Mouse (Mus musculus) hindbrain, embryonic 11.5 days (tissue): Measurements from ENCODE around the gene Scarb2. TPM values are rescaled to one million over a fixed set of nuclear protein-coding genes. Genes with fewer than 3 reads are reported as not detected.

Experiments used
- ATAC-seq: fragments of 200-750 bp; cut with Nextera tagmentation; 2 replicates; pipeline ENCODE4 v1.8.0; 2017; ENCODE audit warnings: mild to moderate bottlenecking, moderate TSS enrichment, moderate library complexity; ENCODE audit not compliant: low FRiP score
- DNase-seq: peaks from one replicate; pipeline ENCODE4 v3.0.0-alpha.2; 2015; ENCODE audit warnings: low spot score
- H3K27ac ChIP-seq: fragments of 300-500 bp; sonication (generic); 2 replicates; pipeline ENCODE4 v1.5.1; 2014; ENCODE audit warnings: mild to moderate bottlenecking, low read depth, low read length
- H3K27me3 ChIP-seq: fragments of 300-500 bp; sonication (generic); 2 replicates; pipeline ENCODE4 v1.6.1; 2014; ENCODE audit warnings: mild to moderate bottlenecking, low read length, moderate library complexity, mixed read lengths; ENCODE audit not compliant: control insufficient read depth, insufficient read depth
- H3K36me3 ChIP-seq: fragments of 300-500 bp; sonication (generic); 2 replicates; pipeline ENCODE4 v1.6.1; 2014; ENCODE audit warnings: mild to moderate bottlenecking, low read length, moderate library complexity, mixed read lengths; ENCODE audit not compliant: control insufficient read depth, insufficient read depth
- H3K4me1 ChIP-seq: fragments of 300-500 bp; sonication (generic); replicated peaks from 2 replicates; pipeline ENCODE4 v1.6.1; 2014; ENCODE audit warnings: low read length, mixed read lengths; ENCODE audit not compliant: control insufficient read depth, insufficient read depth
- H3K4me2 ChIP-seq: fragments of 300-500 bp; sonication (generic); replicated peaks from 2 replicates; pipeline ENCODE4 v1.6.1; 2014; ENCODE audit warnings: mild to moderate bottlenecking, low read depth, low read length
- H3K4me3 ChIP-seq: fragments of 300-500 bp; sonication (generic); 2 replicates; pipeline ENCODE4 v1.5.1; 2014; ENCODE audit warnings: low read depth, low read length
- H3K9ac ChIP-seq: fragments of 300-500 bp; sonication (generic); 2 replicates; pipeline ENCODE4 v1.6.1; 2014; ENCODE audit warnings: low read depth, low read length
- H3K9me3 ChIP-seq: fragments of 300-500 bp; sonication (generic); 2 replicates; pipeline ENCODE4 v1.6.1; 2016; ENCODE audit warnings: low read length; ENCODE audit not compliant: control insufficient read depth
- WGBS: fragments of 180-500 bp; shearing (Covaris S2); extraction: QIAGEN DNeasy Blood & Tissue Kit; methylation state at CpG from one replicate; pipeline ENCODE4 v1.1.7; 2014; 5-methylcytosine and 5-hydroxymethylcytosine counted together
- polyA plus RNA-seq: library from polyadenylated mRNA; unstranded; fragments of >200 nt; fragmentation: Nextera tagmentation; extraction: Ambion mirVana; gene quantifications from 2 replicates; pipeline ENCODE4 v1.2.1, GENCODE M21; 2014

Gene Scarb2
- polyA plus RNA-seq, 1 experiment from 2014 or later, result 11.7 TPM

DNA sequence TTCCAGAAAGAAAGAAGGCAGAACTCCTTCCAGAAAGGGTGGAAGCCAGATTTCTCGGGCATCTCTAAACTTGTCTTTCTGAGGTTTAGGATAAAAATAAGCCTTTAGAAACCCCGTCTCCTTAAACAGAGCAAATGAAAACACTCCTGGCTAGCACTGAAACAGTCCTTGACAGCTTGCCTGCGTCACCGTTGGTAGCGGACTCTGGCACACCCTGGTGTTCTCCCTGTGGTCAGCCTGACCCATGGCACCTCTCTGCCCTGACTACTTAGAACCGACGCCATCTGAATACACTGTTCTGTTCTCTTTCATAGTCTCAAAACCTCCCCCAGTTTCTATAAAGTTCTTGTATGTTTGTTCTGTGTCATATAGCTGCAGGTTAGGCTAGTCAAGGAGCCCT is 17.7 kb downstream of the Scarb2 start:
- no peak overlapping the region for H3K4me3 ChIP-seq
- H3K4me1 ChIP-seq, result no peaks in the 10 kb centered on the region
- DNase-seq (no peak), ATAC-seq (no peak)
- H3K9ac ChIP-seq, result no peak overlapping the region
- H3K27ac ChIP-seq, result no peak overlapping the region
- H3K27me3 ChIP-seq, result no peaks in the 10 kb centered on the region
- no peaks in the 10 kb centered on the region for H3K9me3 ChIP-seq
- no peak overlapping the region for H3K4me2 ChIP-seq
- H3K36me3 ChIP-seq, result 0 out of 2 replicates have a peak, but pooled peaks cover 2% of the 10 kb centered on the region
- 78% methylated on average over 7 of the region's 7 CpGs for WGBS

DNA sequence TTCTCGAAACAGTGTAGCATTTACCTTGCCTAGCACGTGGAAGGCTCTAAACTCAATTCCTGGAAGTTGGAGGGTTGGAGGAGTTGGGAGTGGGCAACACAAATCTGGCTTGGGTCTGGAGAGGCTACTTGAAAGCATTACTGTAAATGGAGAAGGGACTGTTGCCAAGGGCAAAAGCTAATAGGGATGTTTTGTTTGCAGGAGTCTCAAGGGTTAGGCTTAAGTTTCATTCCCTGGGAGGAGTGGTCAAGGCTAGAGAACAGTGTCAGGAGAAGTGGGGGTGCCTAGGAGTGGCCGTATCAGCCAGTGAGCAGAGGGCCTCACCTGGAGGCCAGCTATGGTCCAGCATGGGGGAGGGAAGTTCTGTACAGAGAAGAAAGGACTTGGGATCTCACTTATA is 18.2 kb downstream of the Scarb2 start:
- H3K4me3 ChIP-seq, result no peak overlapping the region
- ATAC-seq (no peak), DNase-seq (no peak)
- H3K27me3 ChIP-seq, result no peaks in the 10 kb centered on the region
- H3K9ac ChIP-seq, result no peak overlapping the region
- H3K27ac ChIP-seq, result no peak overlapping the region
- H3K9me3 ChIP-seq, result no peaks in the 10 kb centered on the region
- 0 out of 2 replicates have a peak, but pooled peaks cover 4% of the 10 kb centered on the region for H3K36me3 ChIP-seq
- H3K4me1 ChIP-seq, result no peaks in the 10 kb centered on the region
- WGBS, result 80% methylated on average over 3 of the region's 3 CpGs
- no peak overlapping the region for H3K4me2 ChIP-seq

DNA sequence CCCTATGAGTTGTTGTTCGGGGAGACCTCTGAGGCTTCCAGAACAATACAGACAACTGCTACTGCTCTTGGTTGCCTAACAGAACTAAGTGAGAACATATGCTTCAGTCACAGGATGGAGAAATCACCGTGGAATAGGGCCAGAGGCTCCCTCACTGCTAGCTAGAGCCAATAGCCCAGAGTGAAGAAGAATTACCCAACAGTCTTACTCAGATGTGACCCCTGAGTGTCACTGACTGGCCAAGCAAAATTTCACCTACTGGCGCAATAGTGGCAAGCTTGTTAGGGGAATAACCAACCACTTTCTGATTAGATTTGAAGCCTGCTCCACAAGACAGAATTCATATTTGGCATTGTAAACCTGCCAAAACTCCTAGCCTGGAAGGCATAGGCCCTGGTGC is 19.9 kb downstream of the Scarb2 start:
- Histone ChIP-seq H3K4me3 (no peak overlapping the region), H3K4me2 (no peak overlapping the region), H3K27me3 (no peaks in the 10 kb centered on the region), H3K27ac (no peak overlapping the region), H3K36me3 (0 out of 2 replicates have a peak, but pooled peaks cover 10% of the 10 kb centered on the region), H3K9ac (no peak overlapping the region), H3K4me1 (no peaks in the 10 kb centered on the region), H3K9me3 (no peaks in the 10 kb centered on the region)
- no peak for DNase-seq
- 92% methylated on average over 3 of the region's 3 CpGs for WGBS
- no peak for ATAC-seq

DNA sequence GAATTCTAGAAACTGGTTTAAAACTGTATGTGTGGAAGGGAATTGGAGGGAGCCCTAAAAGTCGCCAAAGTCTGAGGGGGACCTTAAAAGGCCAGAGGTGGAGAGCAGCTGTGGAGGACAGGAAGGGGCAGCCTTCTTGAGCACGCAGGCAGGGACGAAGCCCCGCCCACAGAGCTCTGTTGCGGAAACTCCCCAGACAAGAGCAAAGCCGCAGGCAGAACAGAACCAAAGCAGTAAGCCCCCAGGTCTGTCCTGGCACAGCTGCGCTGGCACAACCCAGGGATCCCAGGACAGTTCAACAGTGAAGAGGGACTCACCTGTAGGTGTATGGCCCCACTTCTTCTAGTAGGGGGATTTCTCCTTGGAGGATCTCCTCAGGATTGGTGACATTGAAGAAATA is 21.8 kb downstream of the Scarb2 start:
- 70% methylated on average over 7 of the region's 7 CpGs for WGBS
- H3K9me3 ChIP-seq, result no peaks in the 10 kb centered on the region
- no peaks in the 10 kb centered on the region for H3K27me3 ChIP-seq
- ATAC-seq (no peak), DNase-seq (no peak)
- no peak overlapping the region for H3K4me2 ChIP-seq
- no peaks in the 10 kb centered on the region for H3K4me1 ChIP-seq
- no peak overlapping the region for H3K27ac ChIP-seq
- H3K36me3 ChIP-seq, result 0 out of 2 replicates have a peak, but pooled peaks cover 10% of the 10 kb centered on the region
- H3K9ac ChIP-seq, result no peak overlapping the region
- H3K4me3 ChIP-seq, result no peak overlapping the region

DNA sequence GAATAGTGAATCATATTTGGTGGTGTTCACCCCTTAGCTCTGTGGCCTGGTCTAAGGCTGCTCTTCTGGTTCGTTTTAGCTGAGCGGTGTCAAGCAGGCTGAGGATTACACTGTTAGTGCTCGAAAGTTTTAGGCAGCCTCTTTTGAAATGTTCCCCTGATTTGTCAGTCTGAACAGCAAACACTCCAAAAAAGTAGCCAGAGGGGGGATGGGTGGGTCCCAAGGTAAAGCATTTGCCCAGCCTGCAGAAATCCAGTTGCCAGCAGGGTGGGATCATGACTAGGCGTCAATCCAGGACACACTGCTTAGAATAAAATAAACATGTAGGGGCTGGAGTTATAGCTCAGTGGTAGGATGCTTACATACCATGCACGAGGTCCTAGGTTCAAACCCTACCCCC is 33.8 kb downstream of the Scarb2 start:
- no peak overlapping the region for H3K4me3 ChIP-seq
- no peaks in the 10 kb centered on the region for H3K4me1 ChIP-seq
- H3K27me3 ChIP-seq, result no peaks in the 10 kb centered on the region
- DNase-seq (no peak), ATAC-seq (no peak)
- H3K9me3 ChIP-seq, result no peaks in the 10 kb centered on the region
- H3K4me2 ChIP-seq, result no peak overlapping the region
- H3K27ac ChIP-seq, result no peak overlapping the region
- 90% methylated on average over 5 of the region's 5 CpGs for WGBS
- no peaks in the 10 kb centered on the region for H3K36me3 ChIP-seq
- H3K9ac ChIP-seq, result no peak overlapping the region

DNA sequence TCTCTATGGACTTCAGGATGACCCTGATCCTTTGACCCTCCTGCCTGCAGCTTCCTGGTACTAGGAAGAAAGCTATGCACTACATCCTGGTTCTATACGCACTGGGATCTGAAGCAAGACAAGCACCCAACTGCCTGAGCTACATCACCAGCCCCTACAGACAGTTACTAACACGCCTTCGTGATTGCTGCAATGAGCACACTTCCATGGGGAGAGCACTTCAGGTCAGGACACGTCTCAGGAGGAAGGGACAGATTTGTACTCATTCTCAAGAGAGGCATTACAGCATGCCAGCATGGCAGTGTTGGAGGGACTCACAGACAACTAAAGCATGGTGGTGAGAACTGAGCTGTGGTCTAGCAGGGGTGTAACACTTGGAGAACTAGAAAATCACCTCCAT is 35.1 kb downstream of the Scarb2 start:
- Histone ChIP-seq H3K9ac (no peak overlapping the region), H3K4me2 (no peak overlapping the region), H3K9me3 (no peaks in the 10 kb centered on the region), H3K27me3 (no peaks in the 10 kb centered on the region), H3K27ac (no peak overlapping the region), H3K36me3 (no peaks in the 10 kb centered on the region), H3K4me1 (no peaks in the 10 kb centered on the region), H3K4me3 (no peak overlapping the region)
- ATAC-seq (no peak), DNase-seq (no peak)
- WGBS, result 92% methylated on average over 4 of the region's 4 CpGs

DNA sequence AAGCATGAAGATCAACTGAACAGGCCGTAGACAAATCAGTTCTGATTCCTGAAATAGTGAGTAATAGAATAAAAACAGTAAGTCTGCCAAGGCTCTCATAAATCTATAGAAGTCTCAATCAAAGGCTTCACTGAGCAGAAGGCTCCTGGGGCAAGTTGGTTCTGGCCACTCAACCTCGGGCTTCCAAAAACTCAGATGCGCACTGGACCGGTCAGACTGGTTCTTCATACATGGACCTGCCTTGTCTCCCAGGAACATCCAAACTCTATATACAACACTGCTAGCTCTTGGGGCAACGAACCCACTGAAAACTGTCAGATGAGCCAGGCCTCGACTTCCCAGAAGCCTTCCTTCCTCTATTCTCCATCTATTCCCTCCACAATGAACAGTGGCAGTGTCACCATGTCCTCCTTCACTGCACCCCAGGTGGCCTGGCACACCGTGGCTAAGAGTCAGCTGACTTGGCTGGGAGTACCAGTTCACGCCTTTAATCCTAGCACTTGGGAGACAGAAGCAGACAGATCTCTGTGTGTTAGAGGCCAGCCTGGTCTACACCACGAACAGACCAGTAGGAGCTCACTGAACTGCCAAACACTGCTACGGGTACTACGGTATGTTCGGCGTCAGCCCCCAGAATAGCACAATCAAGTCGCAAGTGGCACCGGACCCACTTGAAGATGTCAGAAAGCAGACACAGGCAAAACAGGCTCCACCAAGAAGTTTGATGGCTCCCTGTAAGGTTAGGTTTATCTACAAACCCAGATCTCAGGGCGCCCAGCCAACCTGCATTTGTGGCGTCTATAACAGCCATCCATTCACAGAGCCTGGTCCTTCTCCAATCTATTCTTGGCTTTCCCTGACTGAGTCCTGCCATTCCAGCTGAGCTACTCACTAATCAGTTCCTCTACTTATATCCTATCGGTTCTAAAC is 37.2 kb downstream of the Scarb2 start:
- WGBS, result 94% methylated on average over 18 of the region's 18 CpGs
- no peaks in the 10 kb centered on the region for H3K9me3 ChIP-seq
- no peak for ATAC-seq
- H3K27me3 ChIP-seq, result no peaks in the 10 kb centered on the region
- no peak overlapping the region for H3K4me3 ChIP-seq
- H3K4me2 ChIP-seq, result no peak overlapping the region
- H3K27ac ChIP-seq, result no peak overlapping the region
- H3K36me3 ChIP-seq, result no peaks in the 10 kb centered on the region
- H3K4me1 ChIP-seq, result no peaks in the 10 kb centered on the region
- no peak overlapping the region for H3K9ac ChIP-seq
- no peak for DNase-seq

DNA sequence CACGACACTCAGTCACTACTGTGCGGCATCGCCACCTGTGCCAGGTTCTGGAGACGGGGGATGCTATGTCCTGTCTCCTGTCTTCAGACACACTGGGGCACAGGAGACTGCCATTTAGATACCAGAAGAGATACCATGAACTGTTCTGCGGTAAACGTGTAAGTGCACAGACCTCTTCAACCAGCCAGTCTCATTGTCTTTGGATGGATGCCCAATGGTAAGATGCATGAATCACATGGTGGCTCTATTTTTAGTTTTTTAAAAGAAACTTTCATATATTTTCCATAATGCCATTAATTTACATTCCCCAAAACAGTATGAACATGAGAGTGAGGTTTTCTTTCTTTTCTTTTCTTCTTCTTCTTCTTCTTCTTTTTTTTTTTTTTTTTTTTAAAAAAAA is 38.4 kb downstream of the Scarb2 start:
- no peak overlapping the region for H3K27ac ChIP-seq
- no peak overlapping the region for H3K4me2 ChIP-seq
- DNase-seq (no peak), ATAC-seq (no peak)
- 98% methylated on average over 6 of the region's 6 CpGs for WGBS
- H3K9me3 ChIP-seq, result no peaks in the 10 kb centered on the region
- no peak overlapping the region for H3K4me3 ChIP-seq
- no peaks in the 10 kb centered on the region for H3K4me1 ChIP-seq
- H3K9ac ChIP-seq, result no peak overlapping the region
- H3K27me3 ChIP-seq, result no peaks in the 10 kb centered on the region
- no peaks in the 10 kb centered on the region for H3K36me3 ChIP-seq
